Mouse (Mus musculus) CD4-positive helper T cell, adult 2 months (primary cell): ENCODE data around the gene Synj1.

Experiments used
- DNase-seq: peaks from one replicate; pipeline ENCODE4 v3.0.0-alpha.2; 2012; ENCODE audit warnings: low read depth, missing footprints, low spot score

Gene Synj1

DNA sequence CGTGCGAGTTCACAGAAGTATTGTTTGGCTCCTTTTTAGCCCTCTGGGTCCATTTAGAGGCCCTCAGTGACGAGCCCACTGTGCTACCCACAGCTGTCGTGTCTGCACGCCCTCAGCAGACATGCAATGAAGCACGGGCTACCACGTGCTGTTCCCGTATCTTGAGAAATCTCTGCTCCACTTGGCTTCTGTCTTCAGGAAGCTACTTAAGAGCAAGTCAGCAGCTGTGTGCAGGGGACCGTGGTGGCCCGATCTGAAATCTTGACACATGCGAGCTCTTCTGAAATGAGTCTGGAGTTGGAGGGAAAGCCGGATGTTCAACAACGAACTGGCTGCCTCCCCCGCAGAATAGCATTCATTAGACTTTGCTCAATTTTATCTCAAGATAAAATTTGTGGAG lies 119.5 kb downstream of the Synj1 start:
- DNase-seq = no peak

DNA sequence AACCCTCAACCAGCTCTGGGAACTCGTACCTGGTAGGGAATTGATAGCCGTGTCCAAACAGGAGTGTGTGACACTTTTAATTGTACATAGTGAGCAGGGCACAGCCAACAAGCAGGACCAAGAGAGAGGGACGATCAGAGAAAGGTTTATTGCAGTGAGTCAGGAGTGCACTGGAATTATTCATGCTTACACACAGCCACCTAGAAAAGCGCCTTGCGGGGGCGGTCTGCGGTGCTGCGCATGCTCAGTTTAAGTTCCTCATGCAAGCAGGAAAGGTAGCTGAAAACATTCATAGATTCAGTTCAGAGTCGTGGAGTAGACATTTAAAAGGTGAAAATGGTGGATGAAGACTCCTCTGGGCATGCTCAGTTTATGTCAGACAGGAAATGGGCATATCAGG lies 120.4 kb downstream of the Synj1 start:
- DNase-seq = no peak
